Mouse (Mus musculus): ENCODE results near the gene Olfr456.

GRCm38 (mm10) chr6:42441395-42441794 is 45.6 kb downstream of the Olfr456 start:
- TF ChIP-seq CTCF (IDR thresholded peaks at IDR 0.05; ENCODE audit: low read depth, low read length) (no peak), POLR2A (IDR thresholded peaks at IDR 0.05; ENCODE audit: extremely low read depth, insufficient read depth, low read length) (no peak)
